Mouse (Mus musculus): ENCODE measurements at regions not wholly inside any gene's neighbourhood (a gene's known extent, or its start where the extent isn't known, plus 50 kb on each side); places are given as distances from the start of the nearest gene placed in this dataset.

DNA sequence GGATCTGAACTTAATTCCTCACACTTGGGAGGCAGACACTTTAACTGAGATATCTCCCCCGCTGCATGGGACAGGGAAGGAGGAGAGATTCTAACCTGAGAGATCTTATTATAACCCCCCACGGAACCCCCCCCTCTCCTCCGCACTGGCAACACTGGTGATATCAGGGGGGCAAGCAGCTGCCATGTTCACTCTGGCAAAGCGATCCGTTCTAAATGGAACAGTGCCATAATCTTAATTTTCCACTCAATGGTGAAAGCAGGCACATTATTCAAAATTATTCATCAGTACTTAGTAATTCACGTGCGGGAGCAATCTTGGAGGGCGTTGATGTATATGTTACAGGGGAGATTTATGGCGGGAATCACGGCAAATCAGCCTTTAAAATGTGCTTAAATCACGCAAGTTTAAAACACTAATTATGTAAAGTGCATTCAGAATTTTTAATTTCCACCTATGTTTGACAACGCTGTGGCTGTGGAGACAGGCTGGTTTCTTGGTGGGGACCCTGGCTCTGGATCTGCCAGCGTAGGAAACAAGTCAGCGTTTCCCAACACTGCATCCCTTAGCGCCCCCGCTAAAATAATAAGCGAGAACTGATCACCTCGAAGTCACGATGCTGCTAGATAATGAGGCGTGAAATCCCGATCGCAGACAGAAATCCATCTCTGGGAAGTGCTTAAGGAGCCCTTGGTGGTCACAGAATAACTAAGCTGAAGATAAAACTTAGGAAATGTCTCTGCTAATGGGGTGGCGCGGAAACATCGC is 354.7 kb downstream of the Cdh26 start:
- H3K36me3 ChIP-seq (ENCODE audit: insufficient read depth, low read length): no peaks in the 10 kb centered on the region
- DNase-seq (ENCODE audit: low spot score): no peak

DNA sequence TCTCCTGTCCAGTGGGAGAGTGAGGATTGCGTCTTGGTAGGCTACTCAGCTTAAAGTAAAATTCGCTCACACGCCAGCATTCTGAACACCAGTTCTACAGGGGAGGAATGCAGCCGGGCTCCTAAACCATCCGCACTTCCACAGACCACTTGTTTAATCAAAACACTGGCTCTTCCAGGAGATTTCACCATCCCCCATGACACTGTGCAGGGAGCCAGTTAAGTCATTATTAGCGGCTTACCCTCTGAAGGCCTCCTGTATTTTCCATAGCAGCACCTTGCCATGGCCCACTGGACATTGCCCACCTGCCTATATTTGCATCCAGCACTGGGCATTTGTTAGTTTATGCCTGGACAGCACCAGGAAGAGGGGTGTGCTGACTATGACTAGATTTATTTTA is 355.5 kb downstream of the Cdh26 start:
- no peak overlapping the region for H3K4me3 ChIP-seq (ENCODE audit: low read depth, low read length)
- H3K27ac ChIP-seq (ENCODE audit: low read length): no peak overlapping the region
- no peaks in the 10 kb centered on the region for H3K9me3 ChIP-seq (ENCODE audit: low read length)
- no peaks in the 10 kb centered on the region for H3K27me3 ChIP-seq (replicated peaks; ENCODE audit: insufficient read depth, low read length)
- H3K36me3 ChIP-seq (ENCODE audit: insufficient read depth, low read length): no peaks in the 10 kb centered on the region
- no peak overlapping the region for H3K9ac ChIP-seq (replicated peaks; ENCODE audit: low read depth)
- ATAC-seq: no peak
- no peak for TF ChIP-seq EP300 (IDR thresholded peaks at IDR 0.05)
- no peak for TF ChIP-seq CTCF (IDR thresholded peaks at IDR 0.05)
- WGBS: 16% methylated on average over 6 of the region's 6 CpGs
- no peak overlapping the region for H3K4me2 ChIP-seq (replicated peaks; ENCODE audit: low read depth, low read length)
- no peak for DNase-seq (ENCODE audit: low spot score)
- no peaks in the 10 kb centered on the region for H3K4me1 ChIP-seq (ENCODE audit: insufficient read depth, low read depth, low read length)

More for the DNA sequence above, 354.7 kb downstream of the Cdh26 start:
- H3K27me3 ChIP-seq (replicated peaks; ENCODE audit: insufficient read depth, low read length): no peaks in the 10 kb centered on the region
- no peak overlapping the region for H3K4me3 ChIP-seq (ENCODE audit: low read depth, low read length)
- H3K9me3 ChIP-seq (ENCODE audit: low read length): no peaks in the 10 kb centered on the region
- no peak for ATAC-seq
- no peaks in the 10 kb centered on the region for H3K4me1 ChIP-seq (ENCODE audit: insufficient read depth, low read depth, low read length)
- 53% methylated on average over 25 of the region's 25 CpGs for WGBS
- no peak overlapping the region for H3K9ac ChIP-seq (replicated peaks; ENCODE audit: low read depth)
- no peak overlapping the region for H3K4me2 ChIP-seq (replicated peaks; ENCODE audit: low read depth, low read length)
- TF ChIP-seq EP300 (IDR thresholded peaks at IDR 0.05): no peak
- no peak for TF ChIP-seq CTCF (IDR thresholded peaks at IDR 0.05)
- no peak overlapping the region for H3K27ac ChIP-seq (ENCODE audit: low read length)

DNA sequence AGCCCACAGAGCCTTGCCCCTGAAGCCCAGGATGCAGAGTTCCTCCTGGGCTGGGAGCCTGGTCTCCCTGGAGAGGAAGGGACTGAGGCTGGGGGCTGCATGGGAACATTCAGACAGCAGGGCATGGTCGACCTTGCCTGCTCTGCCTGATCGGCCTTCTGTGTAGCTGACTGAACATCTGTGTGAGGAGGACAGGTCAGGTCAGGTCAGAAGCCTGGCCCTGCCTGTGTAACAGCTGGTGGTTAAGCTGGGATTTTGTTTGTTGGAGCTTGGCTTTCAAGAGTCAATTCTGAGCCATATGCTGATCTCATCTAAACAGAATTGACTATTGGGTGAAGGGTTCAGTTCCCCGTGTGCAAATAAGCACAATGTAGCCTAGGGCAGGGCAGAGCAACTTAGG is 365.5 kb downstream of the Cdh26 start:
- H3K9ac ChIP-seq (replicated peaks; ENCODE audit: low read depth): no peak overlapping the region
- H3K9me3 ChIP-seq (ENCODE audit: low read length): no peaks in the 10 kb centered on the region
- no peak overlapping the region for H3K27ac ChIP-seq (ENCODE audit: low read length)
- no peak for TF ChIP-seq EP300 (IDR thresholded peaks at IDR 0.05)
- no peak for TF ChIP-seq CTCF (IDR thresholded peaks at IDR 0.05)
- WGBS: 41% methylated on average over 3 of the region's 3 CpGs
- no peak overlapping the region for H3K4me2 ChIP-seq (replicated peaks; ENCODE audit: low read depth, low read length)
- H3K27me3 ChIP-seq (replicated peaks; ENCODE audit: insufficient read depth, low read length): no peaks in the 10 kb centered on the region
- DNase-seq (ENCODE audit: low spot score): no peak
- H3K4me1 ChIP-seq (ENCODE audit: insufficient read depth, low read depth, low read length): no peaks in the 10 kb centered on the region
- no peaks in the 10 kb centered on the region for H3K36me3 ChIP-seq (ENCODE audit: insufficient read depth, low read length)
- no peak for ATAC-seq
- H3K4me3 ChIP-seq (ENCODE audit: low read depth, low read length): no peak overlapping the region

- ATAC-seq: no peak
These were observed 371.1 kb downstream of the Cdh26 start for GRCm38 (mm10) chr2:178801464-178801863.

DNA sequence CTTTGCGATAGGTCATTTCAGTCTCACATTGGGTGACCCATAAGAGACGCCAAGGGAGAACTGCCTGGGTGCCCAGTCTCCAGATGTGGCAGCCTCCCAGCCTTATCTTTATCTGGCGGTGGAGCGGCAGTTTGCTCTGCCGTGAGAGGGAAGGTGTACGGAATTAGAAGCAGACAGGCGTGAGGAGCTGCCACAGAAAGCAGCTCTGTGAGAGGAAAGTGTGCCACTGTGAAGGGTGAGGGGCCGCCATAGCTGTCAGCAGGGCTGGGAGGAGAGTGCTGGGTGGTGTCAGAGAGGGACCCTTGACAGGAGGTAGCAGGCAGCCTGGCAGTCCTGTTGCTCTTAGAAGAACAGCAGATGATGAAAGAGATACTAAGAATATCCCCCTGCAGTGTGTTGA is 375.0 kb downstream of the Cdh26 start:
- WGBS: 23% methylated on average over 8 of the region's 8 CpGs
- no peak overlapping the region for H3K27ac ChIP-seq (ENCODE audit: low read length)
- H3K4me2 ChIP-seq (replicated peaks; ENCODE audit: low read depth, low read length): no peak overlapping the region

More at GRCm38 (mm10) chr2:178801464-178801863, 371.1 kb downstream of the Cdh26 start:
- H3K27ac ChIP-seq (ENCODE audit: low read length): no peak overlapping the region
- H3K4me2 ChIP-seq (replicated peaks; ENCODE audit: low read depth, low read length): no peak overlapping the region
- no peak overlapping the region for H3K4me3 ChIP-seq (ENCODE audit: low read depth, low read length)
- H3K9me3 ChIP-seq (ENCODE audit: low read length): no peaks in the 10 kb centered on the region
- WGBS: 31% methylated on average over 12 of the region's 12 CpGs
- no peaks in the 10 kb centered on the region for H3K4me1 ChIP-seq (ENCODE audit: insufficient read depth, low read depth, low read length)
- no peak for DNase-seq (ENCODE audit: low spot score)
- no peaks in the 10 kb centered on the region for H3K36me3 ChIP-seq (ENCODE audit: insufficient read depth, low read length)
- H3K9ac ChIP-seq (replicated peaks; ENCODE audit: low read depth): no peak overlapping the region
- H3K27me3 ChIP-seq (replicated peaks; ENCODE audit: insufficient read depth, low read length): no peaks in the 10 kb centered on the region
- TF ChIP-seq EP300 (IDR thresholded peaks at IDR 0.05): no peak
- TF ChIP-seq CTCF (IDR thresholded peaks at IDR 0.05): no peak

GRCm38 (mm10) chr2:178821552-178821951 is 391.2 kb downstream of the Cdh26 start:
- H3K4me3 ChIP-seq (ENCODE audit: low read depth, low read length): no peak overlapping the region
- H3K27me3 ChIP-seq (replicated peaks; ENCODE audit: insufficient read depth, low read length): no peaks in the 10 kb centered on the region
- DNase-seq (ENCODE audit: low spot score) (no peak), ATAC-seq (no peak)
- no peaks in the 10 kb centered on the region for H3K9me3 ChIP-seq (ENCODE audit: low read length)
- WGBS: 81% methylated on average over 6 of the region's 6 CpGs
- H3K4me1 ChIP-seq (ENCODE audit: insufficient read depth, low read depth, low read length): no peaks in the 10 kb centered on the region
- H3K27ac ChIP-seq (ENCODE audit: low read length): no peak overlapping the region
- H3K36me3 ChIP-seq (ENCODE audit: insufficient read depth, low read length): no peaks in the 10 kb centered on the region
- no peak overlapping the region for H3K4me2 ChIP-seq (replicated peaks; ENCODE audit: low read depth, low read length)
- TF ChIP-seq CTCF (IDR thresholded peaks at IDR 0.05): no peak
- TF ChIP-seq EP300 (IDR thresholded peaks at IDR 0.05): no peak
- H3K9ac ChIP-seq (replicated peaks; ENCODE audit: low read depth): no peak overlapping the region

More for the DNA sequence above, 375.0 kb downstream of the Cdh26 start:
- TF ChIP-seq CTCF (IDR thresholded peaks at IDR 0.05) (no peak), EP300 (IDR thresholded peaks at IDR 0.05) (no peak)
- no peak for ATAC-seq
- no peak overlapping the region for H3K9ac ChIP-seq (replicated peaks; ENCODE audit: low read depth)
- no peak for DNase-seq (ENCODE audit: low spot score)
- H3K27me3 ChIP-seq (replicated peaks; ENCODE audit: insufficient read depth, low read length): no peaks in the 10 kb centered on the region
- H3K4me3 ChIP-seq (ENCODE audit: low read depth, low read length): no peak overlapping the region
- no peaks in the 10 kb centered on the region for H3K9me3 ChIP-seq (ENCODE audit: low read length)
- no peaks in the 10 kb centered on the region for H3K4me1 ChIP-seq (ENCODE audit: insufficient read depth, low read depth, low read length)
- no peaks in the 10 kb centered on the region for H3K36me3 ChIP-seq (ENCODE audit: insufficient read depth, low read length)
